Mouse (Mus musculus): Measurements from ENCODE around the gene Vav2.

- TF ChIP-seq CTCF (IDR thresholded peaks at IDR 0.05; ENCODE audit: control insufficient read depth, insufficient read depth, low read length) (no peak), POLR2A (IDR thresholded peaks at IDR 0.05; ENCODE audit: borderline replicate concordance, control insufficient read depth, low read depth, low read length) (no peak)
Measured at GRCm38 (mm10) chr2:27265819-27266218, 161.0 kb downstream of the Vav2 start.

All from bone marrow, adult 2 months (tissue).